Mouse (Mus musculus): ENCODE measurements at regions not wholly inside any gene's neighbourhood (a gene's known extent, or its start where the extent isn't known, plus 50 kb on each side); places are given as distances from the start of the nearest gene placed in this dataset.

- H3K4me2 ChIP-seq = no peak overlapping the region
- no peak for ATAC-seq (ENCODE audit: insufficient read depth)
- DNase-seq = no peak
- H3K9me3 ChIP-seq (ENCODE audit: low read depth, low read length) = peaks cover 10% of the 10 kb centered on the region; the same call in 1 of the 2 replicates
- no peaks in the 10 kb centered on the region for H3K36me3 ChIP-seq (ENCODE audit: insufficient read depth)
- no peak overlapping the region for H3K9ac ChIP-seq
- H3K4me3 ChIP-seq (ENCODE audit: low read depth, low read length) = no peak overlapping the region
- WGBS = 69% methylated on average over 7 of the region's 7 CpGs
- no peak overlapping the region for H3K27ac ChIP-seq (ENCODE audit: low read depth)
- TF ChIP-seq CTCF (IDR thresholded peaks at IDR 0.05; ENCODE audit: low read depth) = no peak
- H3K27me3 ChIP-seq (ENCODE audit: insufficient read depth, low read length) = no peaks in the 10 kb centered on the region
- no peaks in the 10 kb centered on the region for H3K4me1 ChIP-seq (ENCODE audit: insufficient read depth)
Measured at GRCm38 (mm10) chr14:120102010-120102748, 59.9 kb upstream of the Oxgr1 start.

DNA sequence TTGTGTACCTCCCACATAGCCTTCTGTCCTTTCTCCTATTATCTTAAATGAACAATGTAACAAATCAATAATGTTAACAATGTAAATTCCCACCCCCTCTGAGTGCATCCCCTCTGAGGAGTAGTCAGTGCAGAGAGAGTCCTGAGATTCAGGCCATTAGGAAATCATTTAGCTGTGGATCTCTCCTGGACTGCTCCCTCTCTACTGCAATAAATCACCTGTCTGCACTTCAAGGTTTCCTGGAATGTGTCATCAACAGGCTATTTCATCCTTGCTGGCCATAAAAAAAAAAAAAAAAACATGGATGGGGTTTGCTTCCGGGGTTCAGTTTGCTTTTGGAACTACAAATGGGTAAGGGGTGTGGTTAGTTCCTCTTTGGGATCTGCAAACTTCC lies 60.5 kb upstream of the Oxgr1 start:
- 10% methylated on average over 1 of the region's 1 CpGs for WGBS
- H3K36me3 ChIP-seq (ENCODE audit: insufficient read depth) = no peaks in the 10 kb centered on the region
- TF ChIP-seq CTCF (IDR thresholded peaks at IDR 0.05; ENCODE audit: low read depth) = no peak
- no peak overlapping the region for H3K9ac ChIP-seq
- no peak overlapping the region for H3K27ac ChIP-seq (ENCODE audit: low read depth)
- no peak overlapping the region for H3K4me2 ChIP-seq
- ATAC-seq (ENCODE audit: insufficient read depth) (no peak), DNase-seq (no peak)
- H3K4me1 ChIP-seq (ENCODE audit: insufficient read depth) = no peaks in the 10 kb centered on the region
- H3K9me3 ChIP-seq (ENCODE audit: low read depth, low read length) = peaks cover 10% of the 10 kb centered on the region; the same call in 1 of the 2 replicates
- H3K4me3 ChIP-seq (ENCODE audit: low read depth, low read length) = no peak overlapping the region
- H3K27me3 ChIP-seq (ENCODE audit: insufficient read depth, low read length) = no peaks in the 10 kb centered on the region

DNA sequence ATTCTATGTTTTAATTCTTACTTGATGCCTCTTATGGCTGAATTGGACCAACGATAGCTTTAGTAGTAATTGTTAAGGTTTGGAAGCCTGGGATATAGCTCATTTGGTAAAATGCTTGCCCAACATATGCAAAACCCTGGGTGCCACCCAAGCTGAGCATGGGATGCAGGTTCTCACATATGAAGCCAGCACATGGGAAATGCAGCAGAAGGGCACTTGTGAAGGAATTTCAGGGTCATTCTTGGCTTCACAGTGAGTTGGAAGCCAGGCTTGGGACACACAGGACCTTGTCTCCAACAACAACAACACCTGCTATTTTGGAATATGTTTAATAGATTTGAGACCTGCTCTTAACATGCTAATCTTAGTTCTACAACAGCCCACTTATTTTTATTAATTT lies 67.6 kb upstream of the Oxgr1 start:
- H3K27me3 ChIP-seq (ENCODE audit: insufficient read depth, low read length) = no peaks in the 10 kb centered on the region
- DNase-seq (no peak), ATAC-seq (ENCODE audit: insufficient read depth) (no peak)
- 94% methylated on average over 1 of the region's 1 CpGs for WGBS
- H3K4me1 ChIP-seq (ENCODE audit: insufficient read depth) = no peaks in the 10 kb centered on the region
- no peak for TF ChIP-seq CTCF (IDR thresholded peaks at IDR 0.05; ENCODE audit: low read depth)
- peaks cover 5% of the 10 kb centered on the region; the same call in 1 of the 2 replicates for H3K9me3 ChIP-seq (ENCODE audit: low read depth, low read length)
- H3K36me3 ChIP-seq (ENCODE audit: insufficient read depth) = no peaks in the 10 kb centered on the region
- no peak overlapping the region for H3K4me3 ChIP-seq (ENCODE audit: low read depth, low read length)
- no peak overlapping the region for H3K9ac ChIP-seq
- H3K27ac ChIP-seq (ENCODE audit: low read depth) = no peak overlapping the region
- no peak overlapping the region for H3K4me2 ChIP-seq

- no peak overlapping the region for H3K4me2 ChIP-seq
- H3K27me3 ChIP-seq (ENCODE audit: insufficient read depth, low read length) = no peaks in the 10 kb centered on the region
- no peaks in the 10 kb centered on the region for H3K36me3 ChIP-seq (ENCODE audit: insufficient read depth)
- no peak overlapping the region for H3K4me3 ChIP-seq (ENCODE audit: low read depth, low read length)
- H3K9ac ChIP-seq = no peak overlapping the region
- ATAC-seq (ENCODE audit: insufficient read depth) (no peak), DNase-seq (peak; percentile 61)
- 44% methylated on average over 4 of the region's 4 CpGs for WGBS
- H3K4me1 ChIP-seq (ENCODE audit: insufficient read depth) = no peaks in the 10 kb centered on the region
- no peak overlapping the region for H3K27ac ChIP-seq (ENCODE audit: low read depth)
- no peaks in the 10 kb centered on the region for H3K9me3 ChIP-seq (ENCODE audit: low read depth, low read length)
- TF ChIP-seq CTCF (IDR thresholded peaks at IDR 0.05; ENCODE audit: low read depth) = no peak
Measured at GRCm38 (mm10) chr14:120113316-120113715, 71.1 kb upstream of the Oxgr1 start.

GRCm38 (mm10) chr14:120118582-120118981 lies 76.3 kb upstream of the Oxgr1 start:
- H3K9me3 ChIP-seq (ENCODE audit: low read depth, low read length) = no peaks in the 10 kb centered on the region
- H3K9ac ChIP-seq = no peak overlapping the region
- ATAC-seq (ENCODE audit: insufficient read depth) (no peak), DNase-seq (no peak)
- no peak overlapping the region for H3K27ac ChIP-seq (ENCODE audit: low read depth)
- H3K4me3 ChIP-seq (ENCODE audit: low read depth, low read length) = no peak overlapping the region
- H3K4me2 ChIP-seq = no peak overlapping the region
- no peaks in the 10 kb centered on the region for H3K4me1 ChIP-seq (ENCODE audit: insufficient read depth)
- 80% methylated on average over 7 of the region's 7 CpGs for WGBS
- TF ChIP-seq CTCF (IDR thresholded peaks at IDR 0.05; ENCODE audit: low read depth) = no peak
- H3K36me3 ChIP-seq (ENCODE audit: insufficient read depth) = no peaks in the 10 kb centered on the region
- no peaks in the 10 kb centered on the region for H3K27me3 ChIP-seq (ENCODE audit: insufficient read depth, low read length)

- no peak overlapping the region for H3K4me3 ChIP-seq (ENCODE audit: low read depth, low read length)
- no peak for DNase-seq
- 82% methylated on average over 5 of the region's 5 CpGs for WGBS
- ATAC-seq (ENCODE audit: insufficient read depth) = no peak
- no peaks in the 10 kb centered on the region for H3K4me1 ChIP-seq (ENCODE audit: insufficient read depth)
- H3K27me3 ChIP-seq (ENCODE audit: insufficient read depth, low read length) = no peaks in the 10 kb centered on the region
- no peak overlapping the region for H3K4me2 ChIP-seq
- TF ChIP-seq CTCF (IDR thresholded peaks at IDR 0.05; ENCODE audit: low read depth) = no peak
- no peak overlapping the region for H3K9ac ChIP-seq
- H3K36me3 ChIP-seq (ENCODE audit: insufficient read depth) = no peaks in the 10 kb centered on the region
- H3K27ac ChIP-seq (ENCODE audit: low read depth) = no peak overlapping the region
- H3K9me3 ChIP-seq (ENCODE audit: low read depth, low read length) = no peaks in the 10 kb centered on the region
Measured at GRCm38 (mm10) chr14:120119094-120119501, 76.9 kb upstream of the Oxgr1 start.

DNA sequence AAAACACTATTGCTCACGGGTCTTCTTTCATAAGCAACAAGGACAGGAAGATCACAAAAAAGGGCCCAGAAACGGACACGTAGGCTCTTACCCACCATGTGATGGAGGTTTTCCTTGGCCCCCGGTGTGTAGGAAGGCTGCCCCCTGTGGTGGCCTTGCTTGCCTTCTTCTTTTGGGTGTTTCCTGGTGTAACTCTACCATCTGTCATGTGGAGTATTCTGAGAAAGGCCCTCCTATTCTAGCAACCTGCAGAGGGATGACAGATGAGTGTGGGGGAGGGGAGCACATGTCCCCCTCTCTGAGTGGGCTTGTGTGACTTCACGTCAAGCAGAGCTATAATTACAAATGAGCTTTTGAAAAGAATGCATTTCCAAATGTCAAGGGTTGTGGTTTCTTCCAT lies 77.3 kb upstream of the Oxgr1 start:
- Histone ChIP-seq H3K9me3 (ENCODE audit: low read depth, low read length) (no peaks in the 10 kb centered on the region), H3K4me2 (no peak overlapping the region), H3K4me1 (ENCODE audit: insufficient read depth) (no peaks in the 10 kb centered on the region), H3K27me3 (ENCODE audit: insufficient read depth, low read length) (no peaks in the 10 kb centered on the region), H3K27ac (ENCODE audit: low read depth) (no peak overlapping the region), H3K36me3 (ENCODE audit: insufficient read depth) (no peaks in the 10 kb centered on the region), H3K9ac (no peak overlapping the region), H3K4me3 (ENCODE audit: low read depth, low read length) (no peak overlapping the region)
- DNase-seq = no peak
- TF ChIP-seq CTCF (IDR thresholded peaks at IDR 0.05; ENCODE audit: low read depth) = peak; percentile 10; the same call in 1 of the 2 replicates
- no peak for ATAC-seq (ENCODE audit: insufficient read depth)
- WGBS = 71% methylated on average over 5 of the region's 5 CpGs
